Mouse (Mus musculus) heart, postnatal 0 days (tissue): ENCODE data around the gene Gjc2. TPM values are rescaled to one million over a fixed set of nuclear protein-coding genes. Genes with fewer than 3 reads are reported as not detected.
"Not testable (repeated sequence)": the region's sequence is repeated elsewhere in the genome, so short reads cannot be mapped to it uniquely, and the experiment has no call there.

Experiments
- ATAC-seq: fragments of 200-750 bp; cut with Nextera tagmentation; 2 replicates; pipeline ENCODE4 v1.8.0; 2017; ENCODE audit warnings: low read depth, moderate number of reproducible peaks, moderate library complexity; ENCODE audit not compliant: insufficient read depth
- DNase-seq: peaks from one replicate; pipeline ENCODE4 v3.0.0-alpha.2; 2016; ENCODE audit warnings: low spot score
- H3K27ac ChIP-seq: fragments of 300-500 bp; sonication (generic); 2 replicates; pipeline ENCODE4 v1.5.1; 2014; ENCODE audit warnings: low read depth, mild to moderate bottlenecking
- H3K27me3 ChIP-seq: fragments of 300-500 bp; sonication (generic); 2 replicates; pipeline ENCODE4 v1.6.1; 2014; ENCODE audit warnings: low read length, mixed read lengths; ENCODE audit not compliant: control insufficient read depth, insufficient read depth
- H3K36me3 ChIP-seq: fragments of 300-500 bp; sonication (generic); replicated peaks from 2 replicates; pipeline ENCODE4 v1.6.1; 2014; ENCODE audit warnings: low read length, mixed read lengths; ENCODE audit not compliant: control insufficient read depth, insufficient read depth
- H3K4me1 ChIP-seq: fragments of 300-500 bp; sonication (generic); 2 replicates; pipeline ENCODE4 v1.6.1; 2014; ENCODE audit warnings: antibody characterized with exemption; ENCODE audit not compliant: control insufficient read depth, insufficient read depth
- H3K4me2 ChIP-seq: fragments of 300-500 bp; sonication (generic); 2 replicates; pipeline ENCODE4 v1.6.1; 2014; ENCODE audit warnings: low read depth, mild to moderate bottlenecking, low read length, moderate library complexity
- H3K4me3 ChIP-seq: fragments of 300-500 bp; sonication (generic); 2 replicates; pipeline ENCODE4 v1.5.1; 2014; ENCODE audit warnings: low read depth, low read length
- H3K9ac ChIP-seq: fragments of 300-500 bp; sonication (generic); replicated peaks from 2 replicates; pipeline ENCODE4 v1.6.1; 2014; ENCODE audit warnings: low read depth, low read length, mixed read lengths
- H3K9me3 ChIP-seq: fragments of 300-500 bp; sonication (generic); replicated peaks from 2 replicates; pipeline ENCODE4 v1.6.1; 2016; ENCODE audit warnings: low read length; ENCODE audit not compliant: control insufficient read depth
- CTCF ChIP-seq: IDR thresholded peaks from 2 replicates; pipeline ENCODE4 v1.5.1; 2016; ENCODE audit warnings: antibody characterized with exemption, control low read depth, low read depth
- EP300 ChIP-seq: IDR thresholded peaks from 2 replicates; pipeline ENCODE4 v1.6.1; 2016; ENCODE audit warnings: antibody characterized with exemption, low read depth
- WGBS: fragments of 180-500 bp; shearing (Covaris S2); extraction: QIAGEN DNeasy Blood & Tissue Kit; methylation state at CpG from one replicate; pipeline ENCODE4 v1.1.7; 2014; 5-methylcytosine and 5-hydroxymethylcytosine counted together
- polyA plus RNA-seq: library from polyadenylated mRNA; unstranded; fragments of >200 nt; fragmentation: Nextera tagmentation; extraction: Ambion mirVana; gene quantifications from 2 replicates; pipeline ENCODE4 v1.2.1, GENCODE M21; 2015
- total RNA-seq: library from RNA; depleted of rRNA; stranded (reverse); fragments of >200 nt; gene quantifications from 2 replicates; pipeline ENCODE4 v1.2.3, GENCODE M21; 2014; ENCODE audit warnings: low replicate concordance

Gjc2 gene
- total and polyA plus RNA-seq, 2 experiments from 2014 or later = 0.08 to 0.63 TPM

DNA sequence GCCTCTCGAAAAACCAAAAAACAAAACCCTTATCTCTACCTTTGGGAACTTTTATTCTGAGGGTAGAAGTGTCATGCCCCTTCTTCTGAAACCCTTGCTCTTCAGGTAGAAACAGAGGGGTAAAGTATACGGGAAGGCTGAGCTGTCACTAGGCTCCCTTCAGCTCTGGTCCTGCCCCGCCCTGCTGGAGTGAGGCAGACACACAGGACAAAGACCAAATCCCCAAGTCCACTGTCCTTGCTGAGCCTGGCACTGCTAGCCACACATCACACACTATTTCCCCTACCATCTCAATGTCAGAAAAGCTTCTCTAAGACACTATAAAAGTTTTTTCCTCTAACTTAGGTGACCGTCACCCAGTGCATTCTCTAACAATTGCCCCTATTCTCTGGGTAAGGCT is 39.3 kb upstream of the Gjc2 start:
- 71% methylated on average over 4 of the region's 4 CpGs for WGBS
- DNase-seq = no peak
- Histone ChIP-seq H3K4me2 (no peak overlapping the region), H3K36me3 (peaks cover 8% of the 10 kb centered on the region), H3K9ac (no peak overlapping the region), H3K27me3 (no peaks in the 10 kb centered on the region), H3K27ac (no peak overlapping the region), H3K4me3 (no peak overlapping the region), H3K9me3 (no peaks in the 10 kb centered on the region), H3K4me1 (peaks cover 76% of the 10 kb centered on the region)
- no peak for ATAC-seq
- TF ChIP-seq CTCF (no peak), EP300 (no peak)

DNA sequence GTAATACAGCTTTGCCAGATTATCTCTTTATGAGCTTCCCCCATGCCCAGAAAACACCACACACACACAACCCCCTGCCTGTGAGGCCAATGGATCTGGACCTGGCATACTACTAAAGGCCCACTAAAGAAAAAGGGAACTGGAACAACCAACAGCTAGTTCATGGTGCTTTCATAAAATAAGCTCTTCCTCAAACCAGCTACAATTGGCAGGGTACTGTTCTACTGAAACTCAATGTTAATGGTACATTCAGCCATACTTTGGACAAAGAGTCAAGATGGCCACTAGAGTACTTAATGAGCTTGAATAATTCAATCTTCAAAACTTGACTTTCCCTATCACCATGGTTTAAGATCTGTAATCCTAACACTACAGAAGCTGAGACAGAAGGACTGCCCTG is 38.6 kb upstream of the Gjc2 start:
- Histone ChIP-seq H3K27me3 (no peaks in the 10 kb centered on the region), H3K4me2 (no peak overlapping the region), H3K9ac (no peak overlapping the region), H3K4me1 (peaks cover 79% of the 10 kb centered on the region), H3K4me3 (no peak overlapping the region), H3K9me3 (no peaks in the 10 kb centered on the region), H3K36me3 (peaks cover 8% of the 10 kb centered on the region), H3K27ac (no peak overlapping the region)
- ATAC-seq (no peak), DNase-seq (no peak)
- TF ChIP-seq CTCF (no peak), EP300 (no peak)

DNA sequence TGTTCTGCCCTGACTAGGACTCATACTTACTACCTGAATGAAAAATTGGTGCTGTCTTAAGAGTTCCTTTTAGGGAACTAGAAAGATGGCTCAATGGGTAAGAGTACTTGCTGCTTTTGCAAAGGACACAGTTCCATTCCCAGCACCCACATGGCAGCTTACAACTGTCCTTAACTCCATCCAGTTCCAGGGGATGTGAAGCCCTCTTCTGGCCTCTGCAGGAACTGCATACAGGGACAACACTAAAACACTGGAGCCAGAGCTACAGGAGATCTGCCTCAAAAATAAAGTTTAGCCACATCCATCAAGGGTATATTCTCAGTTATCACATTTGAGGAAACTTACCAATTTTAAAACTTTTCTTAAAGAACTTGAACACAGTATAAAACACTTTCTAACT is 36.1 kb upstream of the Gjc2 start:
- DNase-seq = no peak

DNA sequence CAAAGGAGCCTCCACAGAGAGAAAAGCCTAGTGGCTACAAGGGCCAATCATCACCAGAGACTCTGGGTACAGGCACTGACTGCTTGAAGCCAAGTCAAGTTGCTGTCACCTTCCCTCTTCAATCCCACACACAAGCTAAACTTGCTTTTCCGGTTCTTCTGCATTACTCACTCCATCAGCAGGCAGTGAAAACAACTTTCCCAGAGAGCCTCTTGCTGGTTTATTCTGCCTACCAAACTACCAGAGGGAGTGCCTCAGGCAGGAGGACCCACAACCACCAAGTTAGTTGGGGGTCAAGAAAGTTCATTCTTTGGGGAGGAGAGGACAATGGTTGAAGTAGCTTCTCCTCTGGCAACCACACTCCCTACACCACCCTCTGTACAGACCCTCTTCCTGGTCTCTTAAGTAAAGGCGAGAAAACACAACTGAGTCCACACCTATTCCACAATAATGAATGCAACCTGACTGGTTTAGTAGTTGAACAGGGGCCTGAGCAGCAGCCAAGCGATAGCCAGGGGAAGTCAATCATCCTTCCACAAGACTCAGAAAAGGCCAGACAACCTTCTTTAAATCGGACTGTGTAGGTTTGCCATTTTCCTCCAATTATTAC is 35.5 kb upstream of the Gjc2 start:
- peaks cover 61% of the 10 kb centered on the region for H3K4me1 ChIP-seq
- no peak overlapping the region for H3K4me2 ChIP-seq
- no peaks in the 10 kb centered on the region for H3K9me3 ChIP-seq
- H3K9ac ChIP-seq = no peak overlapping the region
- no peak overlapping the region for H3K4me3 ChIP-seq
- ATAC-seq = no peak
- H3K36me3 ChIP-seq = peaks cover 12% of the 10 kb centered on the region
- peak overlapping the region; percentile 20; the same call in 1 of the 2 replicates for H3K27ac ChIP-seq
- H3K27me3 ChIP-seq = no peaks in the 10 kb centered on the region
- DNase-seq = no peak
- WGBS = 67% methylated on average over 4 of the region's 4 CpGs
- TF ChIP-seq EP300 (no peak), CTCF (no peak)

More for the DNA sequence above, 36.1 kb upstream of the Gjc2 start:
- no peak for TF ChIP-seq EP300
- peak; percentile 44 for TF ChIP-seq CTCF
- no peak overlapping the region for H3K27ac ChIP-seq
- peaks cover 67% of the 10 kb centered on the region for H3K4me1 ChIP-seq
- H3K36me3 ChIP-seq = peaks cover 16% of the 10 kb centered on the region
- no peak overlapping the region for H3K4me3 ChIP-seq
- H3K27me3 ChIP-seq = no peaks in the 10 kb centered on the region
- no peak overlapping the region for H3K9ac ChIP-seq
- no peak overlapping the region for H3K4me2 ChIP-seq
- ATAC-seq = no peak
- H3K9me3 ChIP-seq = no peaks in the 10 kb centered on the region

DNA sequence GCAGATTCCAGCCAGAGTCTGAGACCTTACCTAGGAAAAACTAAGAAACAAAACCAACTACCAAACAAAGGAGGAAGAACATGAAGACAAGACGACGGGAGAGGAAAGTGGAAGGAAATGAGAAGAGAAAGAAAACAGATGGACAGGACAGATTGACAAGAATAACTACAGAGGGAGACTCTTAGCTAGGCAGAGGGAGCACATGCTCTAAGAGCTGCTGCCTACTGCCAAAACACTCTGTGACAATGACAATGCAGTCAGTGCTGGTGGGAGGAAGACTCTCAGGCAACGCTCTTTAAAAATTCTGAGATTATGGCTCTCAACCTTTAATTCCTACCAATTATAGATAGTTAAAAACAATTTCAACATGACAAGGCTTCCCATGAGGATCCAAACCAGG is 33.9 kb upstream of the Gjc2 start:
- peaks cover 21% of the 10 kb centered on the region for H3K36me3 ChIP-seq
- H3K4me2 ChIP-seq = no peak overlapping the region
- no peak overlapping the region; the same call in 1 of the 2 replicates for H3K27ac ChIP-seq
- no peaks in the 10 kb centered on the region for H3K9me3 ChIP-seq
- H3K9ac ChIP-seq = no peak overlapping the region
- H3K27me3 ChIP-seq = no peaks in the 10 kb centered on the region
- TF ChIP-seq EP300 = no peak
- no peak for TF ChIP-seq CTCF
- H3K4me1 ChIP-seq = peaks cover 47% of the 10 kb centered on the region
- DNase-seq (no peak), ATAC-seq (no peak)
- WGBS = 42% methylated on average over 3 of the region's 3 CpGs
- H3K4me3 ChIP-seq = no peak overlapping the region

DNA sequence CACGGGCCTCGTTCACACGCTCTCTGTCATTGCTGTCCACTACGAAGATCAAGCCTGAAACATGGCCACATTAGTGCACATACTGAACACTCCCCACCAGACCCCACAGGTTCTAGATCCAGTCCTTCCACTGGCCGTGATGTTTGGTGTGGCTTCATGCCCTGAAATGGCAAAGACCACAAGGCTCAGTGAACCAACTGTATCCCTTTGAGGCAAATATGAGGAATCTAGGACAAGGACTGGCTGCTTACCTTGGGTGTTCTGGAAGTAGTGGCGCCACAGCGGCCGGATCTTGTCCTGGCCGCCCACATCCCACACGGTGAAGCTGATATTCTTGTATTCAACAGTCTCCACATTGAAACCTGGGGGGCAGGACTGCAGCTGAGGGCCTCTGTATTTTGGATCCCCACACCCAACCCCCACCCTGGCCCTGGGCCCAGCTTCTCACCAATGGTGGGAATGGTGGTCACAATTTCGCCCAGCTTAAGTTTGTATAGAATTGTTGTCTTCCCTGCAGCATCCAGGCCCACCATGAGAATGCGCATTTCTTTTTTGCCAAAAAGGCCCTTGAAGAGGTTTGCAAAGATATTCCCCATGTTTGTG is 30.0 kb upstream of the Gjc2 start:
- H3K36me3 ChIP-seq = peaks cover 35% of the 10 kb centered on the region

DNA sequence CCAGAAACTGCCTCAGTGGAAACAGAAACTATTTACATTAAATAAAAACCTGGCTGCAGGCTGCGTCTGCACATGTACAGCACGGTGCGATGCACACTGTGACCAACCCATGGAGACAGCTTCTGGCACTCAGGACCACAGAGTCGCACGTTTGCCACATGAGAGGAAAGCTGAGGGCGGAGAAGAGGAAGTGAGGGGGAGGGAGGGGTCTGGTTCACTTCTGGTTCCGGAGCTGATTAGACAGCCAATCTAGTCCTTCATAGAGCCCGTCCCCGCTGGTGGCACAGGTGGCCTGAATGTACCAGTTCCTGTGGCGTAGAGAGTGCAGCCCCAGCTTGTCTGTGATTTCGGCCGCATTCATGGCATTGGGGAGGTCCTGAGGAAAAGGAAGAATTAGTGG is 29.3 kb upstream of the Gjc2 start:
- not testable (repeated sequence) for H3K27ac ChIP-seq, H3K4me3 ChIP-seq, H3K27me3 ChIP-seq, H3K9me3 ChIP-seq, H3K9ac ChIP-seq, DNase-seq, ATAC-seq, H3K4me2 ChIP-seq
- 67% methylated on average over 12 of the region's 12 CpGs for WGBS
- Histone ChIP-seq H3K36me3 (peaks cover 35% of the 10 kb centered on the region), H3K4me1 (peaks cover 15% of the 10 kb centered on the region; the same call in 1 of the 2 replicates)

More for the DNA sequence above, 30.0 kb upstream of the Gjc2 start:
- no peak for TF ChIP-seq EP300
- TF ChIP-seq CTCF = no peak
- no peak overlapping the region for H3K9ac ChIP-seq
- peaks cover 20% of the 10 kb centered on the region for H3K4me1 ChIP-seq
- DNase-seq (no peak), ATAC-seq (no peak)
- H3K4me2 ChIP-seq = no peak overlapping the region
- H3K27ac ChIP-seq = no peak overlapping the region
- 82% methylated on average over 12 of the region's 12 CpGs for WGBS
- no peak overlapping the region for H3K4me3 ChIP-seq
- H3K9me3 ChIP-seq = no peaks in the 10 kb centered on the region
- no peaks in the 10 kb centered on the region for H3K27me3 ChIP-seq

DNA sequence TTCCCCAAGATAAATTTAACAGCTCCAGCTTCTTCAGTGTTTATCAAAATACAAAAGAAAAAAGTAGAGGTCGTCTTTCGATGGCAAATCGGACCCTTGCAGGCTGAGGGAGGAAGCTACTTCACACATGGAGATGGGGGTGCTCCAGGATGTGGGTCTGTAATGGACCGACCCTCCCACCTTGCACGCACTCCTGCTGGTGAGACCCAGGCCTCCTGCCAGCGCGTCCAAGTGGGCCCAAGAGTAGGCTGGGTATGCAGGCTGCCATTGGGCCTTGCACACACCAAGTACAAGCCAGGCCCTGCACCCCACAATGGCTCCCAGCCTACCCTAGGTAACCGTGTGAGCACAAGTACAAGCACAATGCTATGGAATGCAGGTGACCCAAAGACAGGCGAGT is 28.5 kb upstream of the Gjc2 start:
- 82% methylated on average over 9 of the region's 9 CpGs for WGBS
- H3K36me3 ChIP-seq = peaks cover 40% of the 10 kb centered on the region
- H3K27ac ChIP-seq, H3K27me3 ChIP-seq, H3K4me2 ChIP-seq, ATAC-seq, H3K9me3 ChIP-seq, H3K4me1 ChIP-seq, H3K9ac ChIP-seq, H3K4me3 ChIP-seq, DNase-seq: not testable (repeated sequence)
